Mouse (Mus musculus) bone marrow macrophage, adult 2 months (primary cell): ENCODE data around the gene Trpc4ap.

Source experiments
- CTCF ChIP-seq: IDR thresholded peaks from 2 replicates; pipeline ENCODE4 v1.5.1; 2012; ENCODE audit warnings: low read depth, mild to moderate bottlenecking, low read length, moderate library complexity
- POLR2A ChIP-seq: IDR thresholded peaks from 2 replicates; pipeline ENCODE4 v1.6.1; 2012; ENCODE audit warnings: mild to moderate bottlenecking, low read depth, low read length, borderline replicate concordance

DNA sequence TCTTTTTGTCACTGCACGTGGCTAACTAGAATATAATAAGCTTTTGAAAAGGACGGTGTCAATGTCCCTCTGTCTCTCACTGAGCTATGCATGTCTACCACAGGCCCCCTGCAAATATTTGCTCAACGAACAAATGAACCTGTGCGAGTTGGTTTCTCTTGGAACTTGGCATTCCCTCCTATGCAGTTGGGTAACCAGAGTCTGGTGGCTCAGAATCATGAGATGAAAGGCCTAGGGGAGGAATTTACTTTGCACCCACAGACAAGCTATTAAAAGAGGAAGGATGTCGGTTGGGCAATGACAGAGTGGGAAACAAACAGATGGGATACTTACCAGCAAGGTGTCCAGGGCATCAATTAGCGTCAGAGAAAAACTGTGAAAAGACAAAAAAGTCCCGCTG is 34.1 kb upstream of the Trpc4ap start:
- no peak for TF ChIP-seq POLR2A
- TF ChIP-seq CTCF: no peak
